Mouse (Mus musculus) MEL (cell line): ENCODE results near the gene Gm12166.

ENCODE experiments used
- CTCF ChIP-seq, 3 experiments: IDR thresholded peaks in 2 of 3; conservative IDR thresholded peaks in 1 of 3; 2 replicates each; pipeline ENCODE4 v1.5.1; 2011 to 2012; ENCODE audit warnings: low read length in 3 of 3, low read depth in 2 of 3, mild to moderate bottlenecking in 2 of 3, improper control_type of control experiment in 1 of 3, inconsistent platforms in 1 of 3, mixed read lengths in 1 of 3, moderate library complexity in 1 of 3; ENCODE audit not compliant: control insufficient read depth in 1 of 3, insufficient read depth in 1 of 3, poor library complexity in 1 of 3, severe bottlenecking in 1 of 3
- MAX ChIP-seq: IDR thresholded peaks from 2 replicates; pipeline ENCODE4 v1.6.1; 2011; ENCODE audit warnings: low read length, improper control_type of control experiment

DNA sequence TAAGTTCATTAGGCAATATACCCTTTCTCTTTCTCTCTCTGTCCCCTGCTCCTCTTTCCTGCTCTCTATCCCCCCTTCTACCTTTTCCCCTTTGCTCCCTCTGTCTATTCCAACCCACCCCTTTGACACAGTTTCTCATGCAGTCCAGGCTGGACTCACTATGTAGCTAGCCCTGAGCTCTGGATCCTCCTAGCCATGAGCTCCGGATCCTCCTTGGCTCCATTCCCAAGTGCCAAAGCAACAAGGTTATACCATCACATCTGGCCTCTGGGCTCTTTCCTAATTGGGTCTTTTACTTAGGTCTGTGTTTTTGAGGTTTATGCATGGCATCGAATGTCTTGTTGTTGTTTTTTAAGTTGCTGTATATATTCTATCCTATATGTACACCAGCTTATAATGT lies 29.0 kb upstream of the Gm12166 start:
- TF ChIP-seq MAX: no peak
- TF ChIP-seq CTCF (IDR thresholded peaks at IDR 0.05 in 2 of 3, conservative IDR thresholded peaks at IDR 0.05 in 1 of 3; ENCODE audit: control insufficient read depth in 1 of 3, insufficient read depth in 1 of 3, low read depth in 2 of 3, low read length in 3 of 3, poor library complexity in 1 of 3, severe bottlenecking in 1 of 3): no peak
